Mouse (Mus musculus): ENCODE results near the gene Ankrd17. TPM values are rescaled to one million over a fixed set of nuclear protein-coding genes. Genes with fewer than 3 reads are reported as not detected.

Gene Ankrd17
- polyA plus RNA-seq, 1 experiment from 2014 or later, result 28.4 TPM

DNA sequence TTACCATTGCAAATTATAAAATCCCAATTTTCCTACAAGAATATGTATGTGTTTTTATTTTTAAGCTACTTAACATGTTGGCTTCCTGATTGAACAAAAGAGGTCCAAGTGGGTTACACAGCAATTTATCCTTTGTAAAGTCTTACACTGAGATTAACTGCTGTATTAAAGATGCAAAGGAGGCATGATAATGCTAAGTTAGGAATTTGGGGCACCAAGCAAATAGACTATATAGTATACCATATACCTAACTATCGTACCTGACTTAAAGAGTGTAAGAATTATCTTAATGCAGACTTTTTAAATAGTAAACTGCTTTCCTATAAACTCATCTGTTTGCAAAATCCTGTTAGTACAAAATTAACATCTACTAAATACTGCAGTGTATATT is 26.4 kb downstream of the Ankrd17 start:
- peak; percentile 61 for ATAC-seq
- WGBS, result 79% methylated on average over 1 of the region's 1 CpGs
- H3K4me3 ChIP-seq (ENCODE audit: low read depth, low read length), result peak overlapping the region; percentile 46
- no peak overlapping the region for H3K27ac ChIP-seq (ENCODE audit: low read length)
- no peaks in the 10 kb centered on the region for H3K9me3 ChIP-seq (replicated peaks; ENCODE audit: control insufficient read depth, low read length, poor library complexity, severe bottlenecking)
- H3K4me1 ChIP-seq (ENCODE audit: control insufficient read depth, insufficient read depth, low read length), result peaks cover 8% of the 10 kb centered on the region
- H3K27me3 ChIP-seq (ENCODE audit: control insufficient read depth, insufficient read depth, low read depth, low read length), result no peaks in the 10 kb centered on the region
- H3K9ac ChIP-seq (ENCODE audit: low read depth, low read length), result no peak overlapping the region
- peak overlapping the region; percentile 54 for H3K4me2 ChIP-seq (ENCODE audit: low read length)
- H3K36me3 ChIP-seq (ENCODE audit: control insufficient read depth, insufficient read depth, low read length), result no peaks in the 10 kb centered on the region

DNA sequence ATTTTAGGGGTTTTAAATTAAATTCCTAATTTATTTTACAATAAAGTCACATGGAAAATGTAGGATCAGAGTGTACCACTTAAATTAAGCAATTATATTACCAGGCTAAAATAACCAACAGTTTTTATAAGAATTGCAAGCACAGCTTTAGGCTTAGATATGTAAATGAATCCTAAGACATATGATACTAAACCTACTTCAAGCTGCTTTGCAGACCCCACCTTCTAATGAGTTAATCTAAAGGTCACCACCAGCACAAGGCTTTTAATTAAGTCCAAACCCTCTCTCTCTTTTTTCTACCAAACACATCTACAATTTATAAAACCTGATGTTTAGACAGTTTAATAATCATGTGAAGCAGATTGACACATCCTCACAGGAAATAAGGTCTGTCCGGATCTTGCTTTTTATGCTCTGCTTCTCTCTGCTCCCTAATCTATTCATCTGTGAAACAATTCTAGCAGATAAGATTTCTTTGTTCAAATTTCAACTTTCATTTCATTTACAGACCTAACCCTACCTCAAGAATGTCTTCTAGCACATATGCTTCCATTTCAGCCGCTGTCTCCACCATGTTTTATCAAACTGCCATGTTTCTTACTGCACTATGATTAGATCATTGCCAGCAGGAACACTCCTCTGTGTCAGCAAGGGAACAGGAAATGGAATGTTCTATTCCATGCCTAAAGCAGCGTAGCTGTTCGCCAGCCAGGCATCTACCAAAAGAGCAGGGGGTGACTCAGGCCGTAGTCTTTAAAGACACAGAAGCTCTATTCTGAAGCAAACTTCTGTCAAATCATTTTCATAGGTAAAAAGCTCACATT is 27.0 kb downstream of the Ankrd17 start:
- Histone ChIP-seq H3K4me3 (ENCODE audit: low read depth, low read length) (peak overlapping the region; percentile 46), H3K9ac (ENCODE audit: low read depth, low read length) (peak overlapping the region; percentile 57), H3K4me1 (ENCODE audit: control insufficient read depth, insufficient read depth, low read length) (peaks cover 8% of the 10 kb centered on the region), H3K27ac (ENCODE audit: low read length) (peak overlapping the region; percentile 71), H3K36me3 (ENCODE audit: control insufficient read depth, insufficient read depth, low read length) (no peaks in the 10 kb centered on the region), H3K4me2 (ENCODE audit: low read length) (peak overlapping the region; percentile 54), H3K27me3 (ENCODE audit: control insufficient read depth, insufficient read depth, low read depth, low read length) (no peaks in the 10 kb centered on the region), H3K9me3 (replicated peaks; ENCODE audit: control insufficient read depth, low read length, poor library complexity, severe bottlenecking) (no peaks in the 10 kb centered on the region)
- 9% methylated on average over 5 of the region's 5 CpGs for WGBS
- ATAC-seq, result peak; percentile 97

DNA sequence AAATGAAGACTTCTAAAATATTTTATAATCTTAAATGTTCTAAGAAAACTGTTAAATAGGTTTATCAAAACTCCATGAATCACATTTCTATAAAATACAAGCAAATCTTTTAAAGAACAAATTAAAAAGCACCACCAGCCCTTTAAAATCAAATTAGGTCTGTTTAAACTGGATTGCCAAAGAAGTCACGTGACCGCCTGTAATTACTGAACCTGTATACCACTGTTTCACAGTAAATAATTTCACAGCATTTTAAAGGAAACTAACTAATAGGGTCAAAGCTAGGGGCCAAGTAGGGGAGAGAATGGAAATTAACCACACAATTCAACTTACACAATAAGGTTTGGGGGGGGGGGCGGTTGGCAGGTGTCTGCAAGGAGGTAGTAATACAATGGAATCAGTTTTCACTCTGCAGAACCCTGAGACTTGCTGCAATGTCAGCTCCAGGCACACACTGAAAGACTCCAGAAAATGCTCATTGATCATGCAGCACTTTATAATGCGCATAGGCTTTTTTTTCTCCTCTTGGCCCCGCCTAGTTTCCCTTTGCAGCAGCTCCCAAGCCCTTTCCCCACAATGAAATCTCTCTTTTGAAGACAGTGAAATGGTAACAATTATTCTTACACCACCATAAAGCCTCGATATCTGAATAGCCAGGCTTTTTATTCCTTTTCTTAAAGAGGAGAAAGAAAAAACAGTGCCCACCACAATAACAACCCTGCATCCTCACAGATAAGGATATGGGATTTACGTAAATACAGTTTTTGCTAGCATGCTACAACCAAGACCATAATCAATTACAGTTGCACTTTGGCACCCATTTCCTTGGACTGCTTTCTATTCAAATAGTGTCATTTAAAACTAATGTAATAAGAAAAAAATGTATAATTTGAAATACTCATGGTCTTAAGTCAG is 27.9 kb downstream of the Ankrd17 start:
- WGBS, result 26% methylated on average over 7 of the region's 7 CpGs
- ATAC-seq, result peak; percentile 36; the same call in 1 of the 2 replicates
- peak overlapping the region; percentile 6; the same call in 1 of the 2 replicates for H3K9ac ChIP-seq (ENCODE audit: low read depth, low read length)

DNA sequence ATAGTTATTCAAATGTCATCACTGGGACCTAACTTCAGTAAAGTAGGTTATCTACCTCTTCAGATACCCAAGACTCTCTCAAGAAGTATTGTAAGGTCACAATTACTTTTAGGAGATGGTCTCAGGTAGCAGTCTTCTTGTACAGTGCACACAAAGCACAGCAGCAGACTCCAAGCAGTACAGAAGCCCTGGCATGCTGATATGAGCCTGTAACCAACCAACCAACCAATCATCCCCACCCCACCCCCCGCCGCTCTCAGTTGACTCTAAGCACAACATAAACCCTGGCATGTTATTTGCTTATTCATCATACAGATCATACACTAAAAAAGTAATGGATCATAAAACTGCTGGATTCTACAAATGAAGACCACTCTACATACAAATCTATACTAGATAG is 33.9 kb downstream of the Ankrd17 start:
- no peak overlapping the region for H3K27ac ChIP-seq (ENCODE audit: low read length)
- H3K9me3 ChIP-seq (replicated peaks; ENCODE audit: control insufficient read depth, low read length, poor library complexity, severe bottlenecking), result no peaks in the 10 kb centered on the region
- WGBS, result 98% methylated on average over 2 of the region's 2 CpGs

More for the DNA sequence above, 27.9 kb downstream of the Ankrd17 start:
- Histone ChIP-seq H3K4me1 (ENCODE audit: control insufficient read depth, insufficient read depth, low read length) (peaks cover 8% of the 10 kb centered on the region), H3K27me3 (ENCODE audit: control insufficient read depth, insufficient read depth, low read depth, low read length) (no peaks in the 10 kb centered on the region), H3K9me3 (replicated peaks; ENCODE audit: control insufficient read depth, low read length, poor library complexity, severe bottlenecking) (no peaks in the 10 kb centered on the region), H3K4me3 (ENCODE audit: low read depth, low read length) (peak overlapping the region; percentile 13), H3K27ac (ENCODE audit: low read length) (no peak overlapping the region), H3K4me2 (ENCODE audit: low read length) (peak overlapping the region; percentile 53), H3K36me3 (ENCODE audit: control insufficient read depth, insufficient read depth, low read length) (no peaks in the 10 kb centered on the region)

DNA sequence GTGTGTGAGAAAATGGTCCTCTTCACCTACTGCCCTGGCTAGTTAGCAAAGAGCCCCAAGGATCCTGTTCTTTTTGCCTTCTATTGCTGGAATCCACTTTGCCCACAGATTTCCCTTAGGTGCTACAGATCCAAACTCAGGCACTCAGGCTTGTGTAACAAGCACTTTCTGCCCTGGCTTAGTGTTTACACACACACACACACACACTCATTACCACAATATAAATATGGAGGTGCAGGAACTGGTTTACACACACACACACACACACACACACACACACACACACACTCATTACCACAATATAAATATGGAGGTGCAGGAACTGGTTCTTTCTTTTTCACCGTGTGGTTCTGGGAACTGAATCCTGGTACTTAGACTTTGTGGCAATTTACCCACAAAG is 35.3 kb downstream of the Ankrd17 start:
- no peaks in the 10 kb centered on the region for H3K9me3 ChIP-seq (replicated peaks; ENCODE audit: control insufficient read depth, low read length, poor library complexity, severe bottlenecking)
- no peaks in the 10 kb centered on the region for H3K36me3 ChIP-seq (ENCODE audit: control insufficient read depth, insufficient read depth, low read length)
- H3K4me3 ChIP-seq (ENCODE audit: low read depth, low read length), result no peak overlapping the region
- no peaks in the 10 kb centered on the region for H3K4me1 ChIP-seq (ENCODE audit: control insufficient read depth, insufficient read depth, low read length)
- H3K27ac ChIP-seq (ENCODE audit: low read length), result no peak overlapping the region
- H3K9ac ChIP-seq (ENCODE audit: low read depth, low read length), result no peak overlapping the region
- H3K4me2 ChIP-seq (ENCODE audit: low read length), result no peak overlapping the region
- no peaks in the 10 kb centered on the region for H3K27me3 ChIP-seq (ENCODE audit: control insufficient read depth, insufficient read depth, low read depth, low read length)
- 88% methylated on average over 1 of the region's 1 CpGs for WGBS
- no peak for ATAC-seq

More for the DNA sequence above, 33.9 kb downstream of the Ankrd17 start:
- no peak for ATAC-seq
- Histone ChIP-seq H3K4me2 (ENCODE audit: low read length) (no peak overlapping the region), H3K27me3 (ENCODE audit: control insufficient read depth, insufficient read depth, low read depth, low read length) (no peaks in the 10 kb centered on the region), H3K4me3 (ENCODE audit: low read depth, low read length) (no peak overlapping the region), H3K4me1 (ENCODE audit: control insufficient read depth, insufficient read depth, low read length) (no peaks in the 10 kb centered on the region), H3K36me3 (ENCODE audit: control insufficient read depth, insufficient read depth, low read length) (no peaks in the 10 kb centered on the region), H3K9ac (ENCODE audit: low read depth, low read length) (no peak overlapping the region)

DNA sequence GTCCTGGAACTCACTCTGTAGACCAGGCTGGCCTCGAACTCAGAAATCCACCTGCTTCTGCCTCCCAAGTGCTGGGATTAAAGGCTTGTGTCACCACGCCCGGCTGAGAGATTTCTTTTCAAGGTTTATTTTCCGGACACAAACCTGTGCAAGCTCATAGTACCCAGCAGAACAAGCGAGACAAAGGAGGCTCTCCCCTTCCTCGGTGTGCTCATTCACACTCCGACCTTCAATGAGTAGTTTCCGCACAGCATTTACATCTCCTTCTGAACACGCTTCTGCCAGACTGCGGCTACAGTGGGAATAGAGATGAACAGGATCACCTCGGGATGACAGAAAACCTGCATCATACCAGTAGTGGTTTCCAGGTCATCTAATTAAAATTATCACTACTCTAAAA is 68.0 kb downstream of the Ankrd17 start:
- no peak overlapping the region for H3K4me2 ChIP-seq (ENCODE audit: low read length)
- no peak overlapping the region for H3K9ac ChIP-seq (ENCODE audit: low read depth, low read length)
- H3K27ac ChIP-seq (ENCODE audit: low read length), result no peak overlapping the region
- H3K4me1 ChIP-seq (ENCODE audit: control insufficient read depth, insufficient read depth, low read length), result no peaks in the 10 kb centered on the region
- no peaks in the 10 kb centered on the region for H3K9me3 ChIP-seq (replicated peaks; ENCODE audit: control insufficient read depth, low read length, poor library complexity, severe bottlenecking)
- no peaks in the 10 kb centered on the region for H3K27me3 ChIP-seq (ENCODE audit: control insufficient read depth, insufficient read depth, low read depth, low read length)
- 95% methylated on average over 11 of the region's 11 CpGs for WGBS
- H3K4me3 ChIP-seq (ENCODE audit: low read depth, low read length), result no peak overlapping the region
- no peak for ATAC-seq
- H3K36me3 ChIP-seq (ENCODE audit: control insufficient read depth, insufficient read depth, low read length), result peaks cover 11% of the 10 kb centered on the region; the same call in 1 of the 2 replicates

DNA sequence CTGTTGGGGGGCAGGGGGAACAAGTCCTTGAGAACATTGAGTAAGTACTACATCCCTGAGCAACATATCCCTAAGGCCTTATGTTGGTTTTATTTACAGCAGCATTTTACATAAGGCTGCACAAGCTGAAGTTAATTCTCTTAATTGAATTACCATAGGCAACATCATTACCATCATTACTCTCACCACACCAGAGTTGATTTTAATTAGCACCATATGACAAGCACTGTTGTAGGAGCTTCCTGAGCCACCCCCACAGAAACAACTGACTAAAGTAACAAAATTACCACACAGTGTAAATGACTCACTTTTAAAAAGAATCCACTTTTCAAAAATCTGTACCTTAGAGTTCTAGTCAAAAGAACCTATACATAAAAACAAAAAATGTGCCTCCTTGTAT is 76.5 kb downstream of the Ankrd17 start:
- no peak for ATAC-seq
- H3K9me3 ChIP-seq (replicated peaks; ENCODE audit: control insufficient read depth, low read length, poor library complexity, severe bottlenecking), result no peaks in the 10 kb centered on the region

DNA sequence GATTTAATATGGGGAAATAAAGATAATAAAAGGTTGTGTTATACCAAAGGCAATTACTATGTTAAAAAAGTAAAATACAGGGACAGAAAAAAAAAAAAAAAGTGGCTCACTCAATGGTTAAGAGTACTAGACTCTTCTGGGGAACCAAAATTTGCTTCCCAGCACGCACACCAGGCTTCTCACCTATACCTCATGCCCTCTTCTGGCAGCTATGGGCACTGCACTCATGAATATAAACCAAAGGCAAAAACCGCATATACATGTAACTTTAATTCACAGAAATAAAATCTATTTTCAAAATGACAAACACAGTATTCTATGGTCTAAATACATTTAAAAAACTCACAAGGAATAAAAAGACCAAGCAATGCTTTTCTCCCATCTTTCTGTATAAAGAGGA is 79.8 kb downstream of the Ankrd17 start:
- no peak overlapping the region for H3K9ac ChIP-seq (ENCODE audit: low read depth, low read length)
- no peak overlapping the region for H3K27ac ChIP-seq (ENCODE audit: low read length)
- no peaks in the 10 kb centered on the region for H3K27me3 ChIP-seq (ENCODE audit: control insufficient read depth, insufficient read depth, low read depth, low read length)
- WGBS, result 76% methylated on average over 2 of the region's 2 CpGs
- no peak overlapping the region for H3K4me2 ChIP-seq (ENCODE audit: low read length)
- no peaks in the 10 kb centered on the region for H3K4me1 ChIP-seq (ENCODE audit: control insufficient read depth, insufficient read depth, low read length)
- no peak overlapping the region for H3K4me3 ChIP-seq (ENCODE audit: low read depth, low read length)
- no peak for ATAC-seq
- H3K36me3 ChIP-seq (ENCODE audit: control insufficient read depth, insufficient read depth, low read length), result peaks cover 25% of the 10 kb centered on the region
- no peaks in the 10 kb centered on the region for H3K9me3 ChIP-seq (replicated peaks; ENCODE audit: control insufficient read depth, low read length, poor library complexity, severe bottlenecking)

More for the DNA sequence above, 76.5 kb downstream of the Ankrd17 start:
- H3K4me3 ChIP-seq (ENCODE audit: low read depth, low read length), result no peak overlapping the region
- no peak overlapping the region for H3K4me2 ChIP-seq (ENCODE audit: low read length)
- no peak overlapping the region for H3K27ac ChIP-seq (ENCODE audit: low read length)
- no peaks in the 10 kb centered on the region for H3K4me1 ChIP-seq (ENCODE audit: control insufficient read depth, insufficient read depth, low read length)
- H3K27me3 ChIP-seq (ENCODE audit: control insufficient read depth, insufficient read depth, low read depth, low read length), result no peaks in the 10 kb centered on the region
- H3K36me3 ChIP-seq (ENCODE audit: control insufficient read depth, insufficient read depth, low read length), result peaks cover 13% of the 10 kb centered on the region
- H3K9ac ChIP-seq (ENCODE audit: low read depth, low read length), result no peak overlapping the region

DNA sequence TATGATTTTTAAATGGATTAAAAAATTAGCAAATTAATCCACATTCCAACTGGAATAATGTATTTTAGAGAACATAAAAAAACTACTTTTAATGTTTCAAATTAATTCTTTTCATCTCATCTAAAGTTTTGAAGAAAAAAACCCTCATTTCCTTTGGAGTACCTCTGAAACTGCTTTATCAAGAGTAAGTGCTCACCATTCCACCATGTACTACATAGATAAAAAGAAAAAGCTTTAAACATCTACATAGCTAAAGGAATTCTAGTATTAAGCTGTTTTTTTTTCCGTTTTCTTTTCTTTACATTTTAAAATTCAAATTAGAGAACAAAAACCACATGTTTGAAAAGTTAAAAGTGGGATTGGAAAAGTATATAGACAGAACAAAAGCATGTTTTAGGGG is 86.3 kb downstream of the Ankrd17 start:
- H3K27ac ChIP-seq (ENCODE audit: low read length), result no peak overlapping the region
- H3K4me2 ChIP-seq (ENCODE audit: low read length), result no peak overlapping the region
- peaks cover 23% of the 10 kb centered on the region for H3K36me3 ChIP-seq (ENCODE audit: control insufficient read depth, insufficient read depth, low read length)
- no peak overlapping the region for H3K4me3 ChIP-seq (ENCODE audit: low read depth, low read length)
- no peaks in the 10 kb centered on the region for H3K9me3 ChIP-seq (replicated peaks; ENCODE audit: control insufficient read depth, low read length, poor library complexity, severe bottlenecking)
- H3K4me1 ChIP-seq (ENCODE audit: control insufficient read depth, insufficient read depth, low read length), result no peaks in the 10 kb centered on the region
- ATAC-seq, result no peak
- no peaks in the 10 kb centered on the region for H3K27me3 ChIP-seq (ENCODE audit: control insufficient read depth, insufficient read depth, low read depth, low read length)
- no peak overlapping the region for H3K9ac ChIP-seq (ENCODE audit: low read depth, low read length)
- WGBS, result 85% methylated on average over 1 of the region's 1 CpGs

All from midbrain, embryonic 16.5 days (tissue).